Mouse (Mus musculus) liver, embryonic 13.5 days (tissue): ENCODE results near the gene Ccdc34. TPM values are rescaled to one million over a fixed set of nuclear protein-coding genes. Genes with fewer than 3 reads are reported as not detected.

Source experiments
- polyA plus RNA-seq: library from polyadenylated mRNA; unstranded; fragments of >200 nt; fragmentation: Nextera tagmentation; extraction: Ambion mirVana; gene quantifications from 2 replicates; pipeline ENCODE4 v1.2.1, GENCODE M21; 2015

Gene Ccdc34
- polyA plus RNA-seq, 1 experiment from 2014 or later: 26.2 TPM

Other genes with a start within 250 kb of the Ccdc34 start
- 20.0 and 24.4 TPM in 2 replicates for gene Lin7c, start 127.0 kb upstream of the Ccdc34 start, polyA plus RNA-seq
- 3.1 and 3.9 TPM in 2 replicates for gene Lgr4, start 100.2 kb upstream of the Ccdc34 start, polyA plus RNA-seq